In the genomic region with DNA sequence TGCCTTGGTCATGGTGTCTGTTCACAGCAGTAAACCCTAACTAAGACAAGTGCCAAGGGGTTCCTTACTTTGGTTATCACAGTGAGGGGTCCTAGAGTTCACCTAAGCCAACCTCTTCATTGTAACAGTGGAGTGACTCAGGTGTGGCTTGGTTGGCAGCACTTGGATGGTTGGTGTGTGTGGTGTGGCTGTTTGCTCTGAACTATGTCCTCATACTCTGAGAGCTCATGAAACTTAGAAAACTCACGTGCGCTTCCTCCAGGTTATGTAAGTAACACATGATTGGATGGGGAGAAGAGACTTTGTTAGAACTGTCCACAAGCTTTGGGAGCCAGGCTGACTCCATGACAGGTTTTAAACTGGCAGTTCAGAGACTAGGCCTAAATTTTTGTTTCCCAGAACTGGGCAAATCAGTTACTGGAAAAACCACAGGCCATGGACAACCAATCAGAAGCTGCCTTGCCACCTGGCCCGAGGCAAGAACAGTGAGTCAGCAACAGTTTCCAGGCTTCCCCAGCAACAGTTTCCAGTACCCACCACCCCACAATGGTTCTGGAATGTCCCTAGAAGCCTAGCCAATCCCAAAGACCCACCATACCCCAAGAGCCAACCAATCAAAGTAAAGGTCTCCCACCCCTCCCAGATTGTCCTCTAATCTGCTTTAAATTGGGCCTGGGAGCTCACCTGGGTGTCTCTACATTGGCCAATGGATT, we compare ENCODE assay signal across 13 mouse cellular contexts. TPM values are rescaled to one million over a fixed set of nuclear protein-coding genes. Genes with fewer than 3 reads are reported as not detected.
DNase-seq lines count a peak whose midpoint lies in the region; ATAC-seq and TF ChIP-seq lines count a peak whose summit lies in the region.
"Had no signal": no experiment of that assay in that cellular context is flagged by ENCODE, and none has a peak within 500 bp of the region (broad histone marks: within the 10 kb centered on the region; RNA-seq: fewer than 3 reads in every experiment).

No protein-coding gene starts in this region.

- H3K4me1 ChIP-seq in hindbrain, embryonic 13.5 days (replicated peaks) = peaks cover 71% of the 10 kb centered on the region
- H3K4me1 ChIP-seq in hindbrain, embryonic 16.5 days (ENCODE audit: control insufficient read depth, insufficient read depth, low read depth, low read length) = peaks cover 24% of the 10 kb centered on the region
- H3K4me1 ChIP-seq in neural tube, embryonic 11.5 days (ENCODE audit: control insufficient read depth, insufficient read depth, low read length) = peaks cover 28% of the 10 kb centered on the region
- peaks cover 43% of the 10 kb centered on the region for H3K4me1 ChIP-seq in neural tube, embryonic 15.5 days
- H3K4me1 ChIP-seq: megakaryocyte, embryonic 14.5 days had no signal

- H3K36me3 ChIP-seq in hindbrain, embryonic 13.5 days = peaks cover 10% of the 10 kb centered on the region
- no peaks in the 10 kb centered on the region for H3K36me3 ChIP-seq in hindbrain, embryonic 16.5 days (ENCODE audit: control insufficient read depth, insufficient read depth, low read length)
- H3K36me3 ChIP-seq in neural tube, embryonic 11.5 days (ENCODE audit: control insufficient read depth, insufficient read depth, low read length) = no peaks in the 10 kb centered on the region
- no peaks in the 10 kb centered on the region for H3K36me3 ChIP-seq in neural tube, embryonic 15.5 days

- no peak overlapping the region for H3K4me2 ChIP-seq in hindbrain, embryonic 13.5 days
- no peak overlapping the region for H3K4me2 ChIP-seq in hindbrain, embryonic 16.5 days (ENCODE audit: low read length)
- H3K4me2 ChIP-seq in neural tube, embryonic 11.5 days (ENCODE audit: low read depth) = no peak overlapping the region
- no peak overlapping the region for H3K4me2 ChIP-seq in neural tube, embryonic 15.5 days

- H3K4me3 ChIP-seq in hindbrain, embryonic 13.5 days = no peak overlapping the region
- H3K4me3 ChIP-seq in hindbrain, embryonic 16.5 days (ENCODE audit: low read length) = no peak overlapping the region
- H3K4me3 ChIP-seq in neural tube, embryonic 11.5 days (ENCODE audit: low read depth, low read length) = no peak overlapping the region
- H3K4me3 ChIP-seq in neural tube, embryonic 15.5 days (replicated peaks) = no peak overlapping the region
- H3K4me3 ChIP-seq: erythroblast, embryonic 14.5 days; megakaryocyte, embryonic 14.5 days had no signal

- no peak for DNase-seq in neural tube, embryonic 11.5 days (ENCODE audit: low spot score)
- no peak for DNase-seq in neural tube, embryonic 10.5 days (ENCODE audit: extremely low spot score, low spot score)
- peak; percentile 59 for DNase-seq in brain, embryonic 14.5 days (ENCODE audit: low read depth)
- DNase-seq in layer of hippocampus, adult 11-12 months (ENCODE audit: low spot score) = no peak
- DNase-seq in left cerebral cortex, postnatal 36 days (ENCODE audit: low spot score in 2 of 2) = no peak
- DNase-seq: adrenal gland, postnatal 36 days; liver had no signal

- no peaks in the 10 kb centered on the region for H3K9me3 ChIP-seq in hindbrain, embryonic 13.5 days
- no peaks in the 10 kb centered on the region for H3K9me3 ChIP-seq in hindbrain, embryonic 16.5 days (ENCODE audit: control insufficient read depth, low read length)
- no peaks in the 10 kb centered on the region for H3K9me3 ChIP-seq in neural tube, embryonic 11.5 days (ENCODE audit: control insufficient read depth, low read length)
- H3K9me3 ChIP-seq in neural tube, embryonic 15.5 days (replicated peaks) = no peaks in the 10 kb centered on the region

- WGBS in hindbrain, embryonic 13.5 days = 84% methylated on average over 3 of the region's 3 CpGs
- WGBS in hindbrain, embryonic 16.5 days = 85% methylated on average over 3 of the region's 3 CpGs
- 95% methylated on average over 3 of the region's 3 CpGs for WGBS in neural tube, embryonic 11.5 days
- 85% methylated on average over 3 of the region's 3 CpGs for WGBS in neural tube, embryonic 15.5 days

- no peak overlapping the region for H3K9ac ChIP-seq in hindbrain, embryonic 13.5 days
- no peak overlapping the region for H3K9ac ChIP-seq in hindbrain, embryonic 16.5 days (ENCODE audit: low read depth, low read length)
- no peak overlapping the region for H3K9ac ChIP-seq in neural tube, embryonic 11.5 days (ENCODE audit: low read length)
- no peak overlapping the region for H3K9ac ChIP-seq in neural tube, embryonic 15.5 days (replicated peaks)

- H3K27me3 ChIP-seq in hindbrain, embryonic 13.5 days = peaks cover 21% of the 10 kb centered on the region
- H3K27me3 ChIP-seq in hindbrain, embryonic 16.5 days (replicated peaks; ENCODE audit: control insufficient read depth, insufficient read depth, low read length) = no peaks in the 10 kb centered on the region; the same call in 1 of the 2 replicates
- no peaks in the 10 kb centered on the region; the same call in 1 of the 2 replicates for H3K27me3 ChIP-seq in neural tube, embryonic 11.5 days (ENCODE audit: control insufficient read depth, insufficient read depth, low read length)
- 0 out of 2 replicates have a peak, but pooled peaks cover 7% of the 10 kb centered on the region for H3K27me3 ChIP-seq in neural tube, embryonic 15.5 days (replicated peaks)

- TF ChIP-seq POLR2A in brain, embryonic 14.5 days (IDR thresholded peaks at IDR 0.05; ENCODE audit: borderline replicate concordance, extremely low read depth, insufficient read depth, insufficient read length, poor library complexity, severe bottlenecking) = no peak

- TF ChIP-seq CTCF in brain, embryonic 14.5 days (IDR thresholded peaks at IDR 0.05; ENCODE audit: borderline replicate concordance, extremely low read depth, insufficient read depth, insufficient read length) = no peak

- intact Hi-C loops in left cerebral cortex, postnatal 36 days (cut with DNase I) = loop anchor here (5.0 kb wide), 1 partner anchor 44 kb away; no protein-coding TSS in a partner anchor

- peak overlapping the region; percentile 65 for H3K27ac ChIP-seq in hindbrain, embryonic 13.5 days
- no peak overlapping the region for H3K27ac ChIP-seq in hindbrain, embryonic 16.5 days (ENCODE audit: low read depth, low read length)
- peak overlapping the region; percentile 53; the same call in 1 of the 2 replicates for H3K27ac ChIP-seq in neural tube, embryonic 11.5 days (ENCODE audit: low read depth, low read length)
- H3K27ac ChIP-seq in neural tube, embryonic 15.5 days (replicated peaks) = peak overlapping the region; percentile 60; the same call in 1 of the 2 replicates
- H3K27ac ChIP-seq: kidney, postnatal 0 days had no signal

- no peak for ATAC-seq in hindbrain, embryonic 13.5 days (ENCODE audit: low FRiP score)
- no peak for ATAC-seq in hindbrain, embryonic 16.5 days
- ATAC-seq in neural tube, embryonic 11.5 days (ENCODE audit: insufficient read depth, low FRiP score, low TSS enrichment) = no peak
- no peak for ATAC-seq in neural tube, embryonic 15.5 days (ENCODE audit: low FRiP score)

RNA-seq across cellular contexts. Expression of a gene that starts 23.5 kb away (rescaled TPM):
- 3.1 and 4.5 TPM in 2 replicates for polyA plus RNA-seq in hindbrain, embryonic 13.5 days (2015; fragmentation: Nextera tagmentation; extraction: Ambion mirVana)
- 5.0 and 6.0 TPM in 2 replicates for polyA plus RNA-seq in hindbrain, embryonic 16.5 days (2015; fragmentation: Nextera tagmentation; extraction: Ambion mirVana)
- 0.74 and 0.92 TPM in 2 replicates for polyA plus RNA-seq in neural tube, embryonic 11.5 days (2014; fragmentation: Nextera tagmentation; extraction: Ambion mirVana)
- polyA plus RNA-seq in brain, embryonic 14.5 days (2012; rRNA removed) = 1.8 and 2.1 TPM in 2 replicates
- polyA plus RNA-seq in neural tube, embryonic 15.5 days (2015; fragmentation: Nextera tagmentation; extraction: Ambion mirVana) = 2.5 and 2.7 TPM in 2 replicates
- 1 to 10 TPM; 3.5 to 4.3 TPM for total RNA-seq in left cerebral cortex, postnatal 36 days (2021)
- total RNA-seq: adrenal gland, postnatal 36 days had no signal
